Mouse (Mus musculus) heart, postnatal 10 days (tissue): ENCODE measurements around the gene Cps1. TPM values are rescaled to one million over a fixed set of nuclear protein-coding genes. Genes with fewer than 3 reads are reported as not detected.

Experiments used
- DNase-seq, 2 experiments: peaks; one replicate each; pipeline ENCODE4 v3.0.0; 2021
- intact Hi-C: fragments of 180-260 bp; cut with DNase I; formaldehyde crosslinking; loops from one replicate; pipeline ENCODE4 v1.15.1; 2025
- total RNA-seq, 2 experiments: library from RNA; stranded (reverse); gene quantifications; 2 replicates each; pipeline ENCODE4 v1.2.3; 2021

Cps1 gene
- under 1 TPM; 0.05 to 0.10 TPM for total RNA-seq

DNA sequence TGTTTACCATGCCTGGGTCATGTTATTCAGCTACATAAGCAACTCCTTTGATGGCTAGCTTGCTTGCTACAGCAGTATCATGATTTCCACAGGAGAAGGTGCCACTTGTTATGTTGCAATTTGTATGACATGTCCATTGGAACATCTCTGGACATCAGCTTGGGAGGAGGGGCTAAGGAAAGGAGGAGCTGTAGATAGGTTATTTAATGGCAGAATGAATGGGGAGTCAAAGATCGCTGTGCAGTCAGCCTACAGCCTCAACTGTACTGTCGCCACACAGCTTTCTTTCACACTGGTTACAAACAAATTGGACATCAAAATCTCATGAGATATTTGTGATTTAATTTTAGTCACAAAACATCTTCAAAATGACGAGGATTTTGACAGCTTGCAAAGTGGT is at the start of gene Cps1:
Gene Cps1 (plus strand): TSS at position 230 of the 400 bp plus-strand sequence.
- intact Hi-C loops = no loop called here
- DNase-seq = no peak

DNA sequence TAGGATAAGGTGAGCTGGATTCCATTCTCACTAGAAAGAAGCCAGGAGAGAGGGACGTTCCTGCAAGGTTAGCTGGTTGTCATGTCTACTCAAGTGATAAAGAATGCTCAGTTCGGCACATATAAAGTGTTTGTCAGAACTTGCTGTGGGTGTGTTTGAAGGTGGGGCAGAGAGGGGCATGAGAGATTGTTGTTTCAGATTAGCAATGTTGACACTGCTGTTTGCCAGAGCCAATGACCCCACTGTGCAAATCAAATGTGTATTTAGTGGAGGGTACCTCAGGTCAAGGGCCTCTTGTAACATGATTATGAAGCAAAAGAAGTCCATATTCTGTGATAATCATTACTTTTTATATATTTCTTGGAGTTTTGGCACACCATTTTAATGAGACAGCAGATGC is 45.1 kb upstream of the Cps1 start:
- intact Hi-C loops = no loop called here
- no peak for DNase-seq

DNA sequence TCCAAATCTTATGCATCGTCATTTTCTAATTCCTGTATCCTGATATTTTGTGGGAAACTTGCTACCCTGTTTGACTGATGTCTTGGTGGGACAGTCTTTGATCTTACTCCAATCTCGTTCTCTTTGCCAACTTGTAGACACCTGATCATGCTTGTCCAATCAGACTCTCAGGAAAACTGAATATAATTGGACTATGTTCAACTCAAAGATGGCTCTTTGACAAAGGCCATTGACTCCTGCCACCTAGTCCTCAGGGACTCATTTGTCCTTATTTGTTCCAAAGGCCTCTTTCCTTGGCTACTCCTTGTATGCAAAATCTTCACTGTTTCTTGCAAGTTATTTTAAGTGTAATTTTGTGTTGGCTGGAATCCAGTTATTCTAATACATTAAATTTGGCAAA is 44.2 kb upstream of the Cps1 start:
- no peak for DNase-seq
- intact Hi-C loops = no loop called here

DNA sequence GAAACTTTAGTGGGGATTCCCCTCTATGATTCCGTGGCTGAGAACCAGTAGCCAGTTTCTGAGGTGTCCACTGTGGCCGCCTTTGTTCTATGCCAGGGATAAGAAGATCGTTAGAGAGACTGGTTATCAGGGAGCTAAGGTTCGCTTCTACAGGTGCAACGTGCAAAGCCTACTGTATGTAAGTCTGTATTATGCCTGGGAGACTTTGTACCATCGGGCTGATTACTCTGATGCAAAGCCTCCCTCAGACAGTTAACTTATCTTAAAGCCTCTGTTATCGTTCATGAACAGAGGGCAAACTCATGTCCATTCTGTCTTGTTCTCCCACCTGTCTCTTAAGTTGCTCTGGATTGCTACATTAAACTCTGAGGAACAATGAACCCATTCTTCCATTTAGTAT is 43.7 kb upstream of the Cps1 start:
- intact Hi-C loops = no loop called here
- DNase-seq = no peak

DNA sequence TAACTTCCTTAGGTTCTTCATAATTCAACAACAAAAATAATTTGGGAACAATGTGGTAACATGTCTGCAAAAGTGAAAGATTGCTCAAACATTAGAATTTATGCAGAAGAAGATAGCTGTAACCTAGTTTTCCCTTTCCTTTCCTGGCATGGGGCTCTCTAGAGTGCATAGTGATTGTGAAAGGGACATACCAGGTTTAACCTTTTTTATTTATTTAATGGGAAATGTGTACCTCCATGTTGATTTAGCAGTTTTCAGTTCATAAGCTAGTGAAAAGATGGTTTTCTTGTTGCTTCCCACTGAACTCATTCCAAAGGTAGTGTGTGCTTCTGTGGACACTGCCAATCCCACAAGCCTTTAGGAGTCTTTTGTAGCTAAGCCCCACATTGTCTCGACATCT is 30.4 kb upstream of the Cps1 start:
- no peak for DNase-seq
- intact Hi-C loops = no loop called here

DNA sequence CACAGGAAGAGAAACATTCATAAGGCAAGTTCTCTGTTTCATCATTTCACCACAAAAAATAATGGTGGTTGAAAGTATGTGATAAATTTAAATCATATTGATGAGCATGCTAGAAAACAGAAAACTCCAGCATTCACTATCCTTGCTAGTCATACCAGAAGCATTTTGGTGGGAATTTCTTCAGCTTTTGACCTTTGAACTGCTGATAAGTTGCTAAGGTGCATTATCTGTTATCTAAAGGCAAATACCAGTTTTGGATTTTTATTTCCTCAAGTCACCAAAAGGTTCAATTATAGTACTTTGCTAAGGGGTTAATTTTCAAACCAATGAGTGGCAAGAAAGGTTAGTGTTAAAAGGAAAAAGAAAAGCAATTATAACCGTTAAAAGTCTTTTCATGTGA is 23.6 kb upstream of the Cps1 start:
- no peak for DNase-seq
- intact Hi-C loops = no loop called here

DNA sequence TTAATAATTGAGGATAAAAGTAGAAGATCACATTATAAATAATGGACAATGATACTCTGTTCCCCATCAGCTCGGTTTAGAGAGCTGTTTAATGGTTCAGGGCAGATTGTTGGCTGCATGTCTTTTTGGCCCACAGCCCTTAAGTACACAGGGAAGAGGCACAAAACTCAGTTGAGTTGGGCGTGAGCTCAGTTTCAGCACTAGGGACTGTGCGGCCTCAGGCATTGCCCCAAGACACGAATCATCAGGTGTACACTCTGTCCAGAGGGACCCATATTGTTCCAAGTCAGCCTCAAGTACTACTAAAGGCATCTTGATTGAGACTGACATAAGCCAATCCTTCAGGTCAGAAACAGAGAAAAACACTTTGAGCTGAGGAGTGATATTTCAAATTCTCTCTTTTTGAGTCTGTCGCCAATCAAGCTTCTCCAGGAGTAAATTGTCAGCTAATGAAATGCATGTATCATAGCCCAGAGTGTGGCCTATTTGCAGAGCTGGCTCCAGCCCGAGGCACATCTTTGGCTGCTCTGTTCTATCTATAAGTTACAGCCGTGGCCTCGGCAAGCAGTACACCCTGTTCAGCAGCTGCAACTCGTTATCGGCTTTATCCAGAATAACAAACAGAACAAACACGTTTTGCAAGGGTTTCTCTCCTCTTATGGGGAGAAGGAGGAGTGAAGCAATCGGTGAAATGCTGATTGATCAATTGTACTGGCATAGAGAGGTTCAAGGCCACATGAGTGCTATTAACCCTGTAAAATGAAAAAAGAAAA is 19.2 kb upstream of the Cps1 start:
- peak in 1 of 2 experiments; percentile 7 for DNase-seq

DNA sequence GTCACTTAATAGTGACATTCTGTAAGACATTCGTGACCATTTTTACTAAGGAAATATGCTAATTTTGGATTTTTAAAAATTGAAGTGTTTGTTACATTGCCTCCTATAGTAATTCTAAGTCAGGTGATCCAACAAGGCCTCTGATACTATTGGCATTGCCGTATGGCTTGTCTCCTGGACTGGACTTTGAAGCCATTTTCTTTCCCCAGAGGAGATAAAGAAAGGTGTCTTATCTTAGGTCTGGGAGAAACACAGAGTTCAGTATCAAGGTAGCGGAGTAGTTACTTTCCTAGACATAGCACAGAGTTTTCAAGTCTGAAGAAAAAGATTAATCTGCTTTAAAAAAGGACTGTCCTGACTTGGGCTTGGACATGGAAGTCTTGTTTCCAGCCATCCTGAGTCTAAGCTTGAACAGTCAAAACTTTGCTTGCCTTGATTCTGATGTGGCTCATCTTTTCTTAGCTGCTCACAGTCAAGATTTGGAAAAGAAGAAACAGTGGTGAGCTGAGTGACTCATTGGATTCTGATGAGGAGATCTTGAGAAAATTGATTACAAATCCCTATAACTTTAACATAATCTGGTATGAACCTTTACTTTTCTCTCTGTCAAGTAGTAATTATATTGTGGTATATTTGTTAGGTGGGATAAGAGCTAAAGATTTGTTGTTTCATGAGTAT is 11.1 kb upstream of the Cps1 start:
- DNase-seq = no peak
- intact Hi-C loops = no loop called here

More for the DNA sequence above, 19.2 kb upstream of the Cps1 start:
- intact Hi-C loops = no loop called here

DNA sequence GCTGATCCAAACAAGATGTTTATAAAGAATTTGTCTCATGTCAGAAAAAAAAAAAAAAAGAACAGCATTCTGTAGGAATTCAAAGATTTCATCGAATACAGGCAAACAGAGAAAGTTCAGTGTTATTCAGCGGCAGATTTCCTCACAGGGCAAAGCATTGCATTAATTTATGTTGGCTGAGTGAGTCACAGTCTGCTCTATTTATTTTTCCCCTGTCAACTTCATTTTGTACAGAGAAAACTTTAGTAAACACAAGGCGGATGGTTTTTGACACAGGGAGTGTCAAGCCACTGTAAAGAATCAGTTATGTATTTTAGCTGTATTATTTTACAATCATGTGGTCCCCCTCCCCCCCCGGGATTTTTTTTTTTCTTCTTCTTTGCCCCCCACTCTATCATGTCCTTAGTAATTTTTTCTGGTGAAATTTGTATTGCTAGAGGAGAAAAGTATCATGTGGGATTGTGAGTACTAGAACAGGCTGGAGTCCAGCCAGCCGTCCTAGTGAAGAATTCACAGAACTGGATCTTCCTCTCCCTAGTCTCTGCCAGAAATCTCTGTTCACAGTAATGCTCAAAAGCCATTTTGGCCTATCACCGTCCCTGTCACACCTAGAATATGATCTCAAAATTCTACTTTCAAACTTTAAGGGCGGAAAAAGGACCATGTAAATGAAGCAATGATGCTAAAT is 9.3 kb upstream of the Cps1 start:
- DNase-seq = no peak
- intact Hi-C loops = no loop called here

DNA sequence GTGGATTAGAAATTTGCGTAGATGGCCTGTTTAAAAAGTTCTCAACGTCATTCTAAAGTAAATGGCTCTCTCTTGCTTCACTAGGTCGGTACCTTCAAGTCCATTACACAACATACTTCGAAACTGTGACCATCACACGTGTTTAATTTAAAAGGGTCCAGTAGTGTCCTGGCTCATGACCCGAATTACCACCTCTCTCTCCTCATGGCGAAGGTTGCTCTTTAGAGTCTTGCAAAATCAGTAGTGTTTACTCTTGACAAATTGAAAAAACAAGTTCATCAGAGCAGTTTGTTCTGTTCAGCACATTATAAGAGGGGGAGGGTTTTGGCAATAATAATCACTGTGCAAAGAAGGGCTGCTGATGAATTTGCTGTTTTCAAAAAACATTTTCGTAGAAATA is 6.3 kb upstream of the Cps1 start:
- DNase-seq = no peak
- intact Hi-C loops = no loop called here

DNA sequence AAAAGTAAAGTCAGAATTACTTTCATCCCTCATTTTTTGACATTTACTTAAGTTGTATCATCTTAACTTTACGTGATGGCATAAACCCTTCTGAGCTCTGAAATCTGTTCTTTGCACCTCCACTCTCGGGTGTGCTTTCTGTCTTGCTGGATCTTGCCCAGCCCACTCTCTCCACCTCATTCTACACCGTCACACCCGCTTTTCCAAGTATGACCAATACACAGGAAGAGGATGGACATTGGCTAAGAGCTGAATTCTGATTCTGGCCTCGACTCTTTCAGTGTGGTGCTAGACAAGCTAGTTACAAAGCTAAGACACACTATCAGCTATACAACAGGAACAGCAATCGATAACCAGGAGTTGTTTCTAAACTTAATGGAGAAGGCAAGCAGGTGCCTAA is 5.0 kb upstream of the Cps1 start:
- DNase-seq = no peak
- intact Hi-C loops = no loop called here

DNA sequence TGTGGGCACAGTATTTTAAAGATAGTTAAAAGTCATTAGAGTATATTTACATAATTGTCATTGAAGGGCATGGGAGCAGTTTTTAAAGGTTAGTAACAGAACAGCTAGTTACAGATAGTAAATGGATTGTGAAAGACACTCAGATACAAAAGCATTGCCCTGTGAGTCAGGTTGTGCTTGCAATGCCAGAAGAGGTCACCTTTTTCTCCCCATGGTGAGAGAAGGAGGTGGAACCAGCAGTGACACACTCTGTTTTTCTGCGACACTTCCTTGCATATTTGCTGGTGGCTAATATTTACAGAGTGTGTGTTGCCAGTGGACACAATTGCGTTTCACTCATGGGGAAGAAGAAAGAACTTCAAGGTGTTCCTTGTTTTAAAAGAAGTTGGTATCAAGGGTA is 2.6 kb downstream of the Cps1 start:
- intact Hi-C loops = no loop called here
- no peak for DNase-seq

DNA sequence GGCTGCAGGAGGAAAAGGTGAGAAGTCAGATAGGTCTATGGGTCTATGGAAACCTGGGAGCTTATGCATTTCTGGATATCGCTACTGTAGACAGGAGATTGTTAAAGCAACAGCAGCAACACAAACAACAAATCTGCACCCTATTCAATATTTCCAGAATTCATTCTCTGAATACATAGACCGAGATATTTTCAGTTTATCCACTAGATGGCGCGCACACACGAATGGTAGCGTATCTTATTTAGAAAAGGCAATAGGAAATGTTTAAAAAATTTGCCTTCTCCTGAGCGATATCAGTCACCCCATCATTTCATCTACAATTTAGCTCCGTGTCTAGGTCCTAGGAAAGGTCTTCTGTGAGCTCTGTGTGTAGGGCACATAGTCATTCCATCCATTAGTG is 21.1 kb downstream of the Cps1 start:
- DNase-seq = peak; percentile 12 to 32
- intact Hi-C loops = no loop called here

DNA sequence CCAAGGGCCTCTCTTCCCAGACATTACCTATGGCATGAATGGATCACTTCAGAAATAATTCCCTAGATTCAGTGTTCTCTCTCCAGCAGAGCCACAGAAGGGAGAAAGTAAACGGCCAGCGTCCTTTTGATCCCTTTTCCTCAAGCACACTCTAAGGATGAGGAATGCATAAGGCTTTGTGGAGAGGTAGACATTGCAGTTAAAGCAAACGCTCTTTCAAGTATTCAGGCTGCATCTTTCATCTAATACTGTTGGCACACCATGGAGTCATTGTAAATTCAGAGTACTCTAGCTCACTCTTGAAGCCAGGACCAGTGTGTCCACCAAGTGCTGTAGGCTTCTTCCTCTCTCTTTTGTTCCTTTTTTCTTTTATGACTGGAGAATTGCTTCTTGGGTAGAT is 28.4 kb downstream of the Cps1 start:
- intact Hi-C loops = no loop called here
- DNase-seq = no peak

DNA sequence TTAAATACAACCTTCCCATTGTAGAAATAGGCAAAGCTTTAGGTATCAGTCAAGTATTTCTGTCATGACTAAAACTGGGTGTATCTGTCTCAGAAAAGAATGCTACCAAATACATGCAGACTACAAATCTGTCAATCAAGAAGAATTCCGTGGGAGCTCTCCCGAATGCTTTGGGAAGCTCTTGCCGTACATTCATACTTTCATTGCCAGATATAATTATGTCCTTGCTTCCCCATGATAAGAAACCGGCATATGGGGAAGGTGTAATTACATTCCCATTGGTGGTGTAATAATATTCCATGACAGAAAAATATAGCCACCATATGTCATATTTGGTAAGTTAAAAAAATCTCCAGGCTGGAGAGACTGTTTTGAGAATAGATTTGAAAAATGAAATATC is 44.5 kb downstream of the Cps1 start:
- DNase-seq = no peak
- intact Hi-C loops = no loop called here

DNA sequence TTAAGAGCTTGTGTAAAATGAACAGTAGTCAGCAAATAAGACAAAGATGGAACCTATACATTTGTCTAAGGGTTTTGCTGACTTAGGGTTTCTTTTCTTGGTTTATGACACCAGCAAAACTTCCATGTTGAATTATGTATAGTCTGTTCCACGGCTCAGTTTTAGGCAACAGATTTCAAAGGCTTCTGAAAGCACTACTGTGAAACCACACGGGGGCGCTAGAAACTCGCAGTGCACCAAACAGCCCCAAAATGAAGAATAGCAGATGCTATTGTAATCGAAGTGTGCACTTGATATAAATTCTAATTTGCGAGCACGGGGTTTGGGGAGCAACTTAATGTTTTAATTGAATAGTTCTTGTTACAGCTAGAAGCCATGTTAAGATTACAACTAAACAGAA is 58.3 kb downstream of the Cps1 start:
- peak; percentile 37 to 73 for DNase-seq
- intact Hi-C loops = loop anchor here (2.0 kb wide), 1 partner anchor 1958 kb away; no protein-coding TSS in a partner anchor

DNA sequence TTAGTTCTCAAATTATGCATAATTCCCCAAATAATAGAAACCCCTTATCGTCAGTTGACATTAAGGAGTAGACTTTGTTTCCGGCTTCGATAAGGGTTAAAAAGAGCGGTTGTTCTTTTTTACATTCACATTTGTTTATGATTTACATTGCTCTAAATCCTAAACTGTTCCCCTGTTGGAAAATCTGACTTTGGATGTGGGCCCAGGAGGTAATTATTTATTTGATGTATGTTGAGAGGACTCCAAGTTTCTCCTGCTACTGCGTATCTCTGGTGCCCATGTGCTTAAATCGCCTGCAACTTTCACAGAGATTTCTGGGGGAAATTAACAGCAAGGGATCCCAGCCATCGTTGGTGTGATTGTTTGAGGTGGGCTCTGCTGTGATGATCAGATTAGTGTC is 59.4 kb downstream of the Cps1 start:
- no peak for DNase-seq
- intact Hi-C loops = no loop called here

DNA sequence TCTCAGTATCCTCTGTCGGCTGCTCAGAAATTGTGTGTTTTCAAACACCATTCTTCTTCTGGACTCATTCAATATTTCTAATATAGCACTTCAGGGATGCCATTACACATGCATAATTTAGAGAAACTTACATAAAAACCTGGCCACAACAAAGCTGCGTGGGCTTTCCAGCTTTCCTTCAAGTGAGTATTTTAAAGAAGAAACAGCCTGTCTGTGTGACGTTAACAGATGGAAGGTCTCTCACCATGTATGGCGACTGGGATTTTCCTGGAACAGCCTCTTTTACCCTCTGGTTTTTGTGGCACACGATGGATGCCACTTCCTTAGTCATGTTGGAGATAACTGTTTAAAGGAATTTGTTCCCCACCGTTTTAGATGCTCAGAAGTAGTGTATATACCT is 60.7 kb downstream of the Cps1 start:
- intact Hi-C loops = no loop called here

DNA sequence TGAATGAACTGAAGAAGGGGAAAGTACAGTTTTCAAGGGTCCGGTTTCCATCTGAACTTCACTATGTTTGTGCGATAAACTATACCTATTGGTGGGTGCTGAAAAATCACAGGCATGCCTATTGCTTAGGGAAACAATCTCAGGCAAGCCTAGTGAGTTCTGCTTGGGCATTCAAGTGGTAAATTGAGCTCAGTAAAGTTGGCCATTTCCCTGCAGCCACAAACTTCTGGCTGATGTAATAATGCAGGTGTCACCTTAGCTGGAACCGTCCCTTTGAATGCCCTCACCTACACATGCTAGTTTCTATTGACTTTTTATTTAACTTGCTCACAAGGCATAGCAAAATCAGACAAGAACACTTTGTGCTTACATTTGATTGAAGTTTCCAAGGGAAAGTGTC is 61.3 kb downstream of the Cps1 start:
- intact Hi-C loops = no loop called here
- no peak for DNase-seq

More for the DNA sequence above, 60.7 kb downstream of the Cps1 start:
- DNase-seq = no peak

DNA sequence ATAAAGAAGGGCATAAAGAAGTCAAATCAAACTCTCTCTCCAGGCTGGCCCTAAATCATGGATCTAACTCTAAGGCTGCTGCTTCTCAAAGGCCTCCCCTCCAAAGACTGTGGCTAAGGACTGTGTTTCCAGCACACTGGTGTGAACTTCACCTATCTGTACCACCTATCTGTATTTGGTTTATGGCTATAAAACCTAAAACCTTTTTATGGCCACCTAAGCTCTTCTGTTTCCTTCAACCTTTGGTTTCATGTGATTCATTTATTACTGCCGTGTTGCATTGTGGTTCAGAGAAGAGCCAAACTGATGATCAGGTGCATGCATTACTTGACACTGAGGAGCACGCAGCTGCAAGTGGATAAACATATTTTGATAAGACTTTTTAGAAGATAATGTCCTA is 74.5 kb downstream of the Cps1 start:
- no peak for DNase-seq

DNA sequence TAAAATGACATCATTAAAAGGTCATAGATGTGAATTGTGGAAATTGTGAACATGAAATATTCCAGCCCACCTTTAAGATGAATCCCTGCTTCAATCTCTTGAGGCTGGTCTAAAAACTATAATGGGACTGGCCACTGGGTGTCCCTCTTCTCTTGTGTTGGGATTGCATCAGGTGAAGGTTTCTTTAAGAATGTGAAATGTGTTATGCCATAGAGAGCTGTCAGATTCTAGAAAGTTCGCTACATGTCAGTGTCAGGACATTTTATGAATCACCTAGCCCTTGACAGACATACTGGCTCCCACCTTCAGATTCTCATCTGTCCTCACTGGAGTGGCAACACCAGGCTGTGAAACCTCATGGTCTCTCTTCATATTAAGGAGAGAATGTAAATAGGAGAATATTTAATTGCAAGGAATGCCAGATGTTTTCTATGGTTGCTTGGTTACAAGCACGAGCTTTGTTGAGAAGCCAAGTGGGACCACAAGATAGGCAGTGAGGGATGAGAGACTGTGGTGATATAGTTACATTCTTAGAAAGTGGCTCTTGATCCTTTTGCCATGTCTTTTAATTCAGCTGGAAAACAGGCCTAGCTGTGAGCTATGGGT is 95.6 kb downstream of the Cps1 start:
- peak; percentile 1 to 3 for DNase-seq
- intact Hi-C loops = no loop called here

More for the DNA sequence above, 74.5 kb downstream of the Cps1 start:
- intact Hi-C loops = no loop called here
